Mouse (Mus musculus) liver, adult 2 months (tissue): ENCODE measurements around the gene Zdhhc12. TPM values are rescaled to one million over a fixed set of nuclear protein-coding genes. Genes with fewer than 3 reads are reported as not detected.

Source experiments
- DNase-seq: peaks from one replicate; pipeline ENCODE4 v3.0.0-alpha.2; 2011; ENCODE audit warnings: low read depth, low spot score; ENCODE audit errors: extremely low read depth
- H3K27ac ChIP-seq: fragments of 200-500 bp; replicated peaks from 2 replicates; pipeline ENCODE4 v1.5.1; 2012; ENCODE audit warnings: low read depth, mild to moderate bottlenecking, control low read depth, inconsistent platforms, low read length; ENCODE audit not compliant: insufficient read depth
- H3K27me3 ChIP-seq: fragments of 200-500 bp; 2 replicates; pipeline ENCODE4 v1.6.1; 2012; ENCODE audit warnings: mild to moderate bottlenecking, moderate library complexity, low read length, inconsistent platforms; ENCODE audit not compliant: control insufficient read depth, insufficient read depth
- H3K36me3 ChIP-seq: fragments of 200-500 bp; 2 replicates; pipeline ENCODE4 v1.6.1; 2012; ENCODE audit warnings: low read length, inconsistent platforms; ENCODE audit not compliant: control insufficient read depth, insufficient read depth
- H3K4me1 ChIP-seq: fragments of 200-500 bp; 2 replicates; pipeline ENCODE4 v1.6.1; 2011; ENCODE audit warnings: low read length; ENCODE audit not compliant: control insufficient read depth, insufficient read depth
- H3K4me3 ChIP-seq: fragments of 200-500 bp; 2 replicates; pipeline ENCODE4 v1.5.1; 2011; ENCODE audit warnings: low read depth, mild to moderate bottlenecking, control low read depth, low read length, moderate library complexity; ENCODE audit not compliant: insufficient read depth
- H3K79me2 ChIP-seq: fragments of 200-500 bp; 2 replicates; pipeline ENCODE4 v1.6.1; 2012; ENCODE audit warnings: inconsistent platforms, mild to moderate bottlenecking, low read length, moderate library complexity; ENCODE audit not compliant: control insufficient read depth, insufficient read depth
- H3K9ac ChIP-seq: fragments of 200-500 bp; 2 replicates; pipeline ENCODE4 v1.6.1; 2012; ENCODE audit warnings: low read depth, mild to moderate bottlenecking, control low read depth, inconsistent platforms, low read length
- CTCF ChIP-seq: fragments of 200-500 bp; IDR thresholded peaks from 2 replicates; pipeline ENCODE4 v1.5.1; 2011; ENCODE audit warnings: low read depth, low read length, control low read depth
- POLR2A ChIP-seq: fragments of 200-500 bp; IDR thresholded peaks from 2 replicates; pipeline ENCODE4 v1.6.1; 2011; ENCODE audit warnings: low read length, control low read depth; ENCODE audit not compliant: insufficient read depth; ENCODE audit errors: extremely low read depth
- WGBS: fragments of 180-500 bp; shearing (Covaris S2); methylation state at CpG from one replicate; pipeline ENCODE4 v1.1.7; 2018; 5-methylcytosine and 5-hydroxymethylcytosine counted together
- polyA plus RNA-seq: library from polyadenylated mRNA; depleted of rRNA; stranded (reverse); fragments of >200 nt; gene quantifications from 2 replicates; pipeline ENCODE4 v1.2.3, GENCODE M21; 2012
- total RNA-seq: library from RNA; depleted of rRNA; stranded (reverse); fragments of >200 nt; gene quantifications from 2 replicates; pipeline ENCODE4 v1.2.3, GENCODE M21; 2014

The Zdhhc12 gene
- total and polyA plus RNA-seq, 2 experiments = 16.8 to 53.4 TPM

DNA sequence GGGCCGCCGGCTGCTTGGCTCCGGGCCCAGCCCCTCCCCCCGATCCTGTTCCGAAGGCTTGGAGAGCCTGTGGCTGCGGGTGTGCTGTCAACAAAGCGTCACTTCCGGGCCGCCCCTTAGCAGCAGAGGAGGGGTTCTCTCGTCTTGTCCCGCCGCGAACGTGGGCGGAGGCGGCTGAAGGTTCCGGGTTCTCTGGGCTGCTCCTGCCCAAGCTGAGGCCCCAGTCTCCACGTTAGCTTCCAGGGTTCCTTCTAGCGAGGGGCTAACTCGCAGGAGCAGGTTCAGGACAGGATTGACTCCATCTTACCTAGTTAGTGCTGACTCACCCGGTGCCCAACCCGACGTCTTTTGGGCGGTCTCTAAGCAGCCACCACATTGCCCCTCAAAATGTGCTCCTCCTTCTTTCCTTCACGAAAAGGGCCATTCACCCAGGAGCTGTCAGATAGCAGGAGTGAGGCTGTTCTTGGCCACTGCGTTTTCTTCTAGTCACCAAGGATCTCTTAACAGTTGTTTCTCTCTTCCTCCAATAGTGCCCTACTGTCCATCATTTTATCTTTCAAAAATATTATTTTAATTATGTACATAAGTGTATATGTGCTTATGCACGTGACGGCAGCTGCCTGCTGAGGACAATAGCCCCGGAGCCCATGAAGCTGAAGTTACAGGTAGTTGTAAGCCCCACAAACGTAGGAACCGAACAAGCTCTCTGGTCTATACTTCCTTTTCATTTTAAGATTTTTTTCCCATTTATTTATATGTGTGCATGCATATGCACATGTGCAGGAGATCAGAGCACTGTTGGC is 31.2 kb upstream of the Zdhhc12 start, which contains the start of gene Zer1:
Gene Zer1, minus strand, starts transcription at position 114 of the 803 bp plus-strand sequence.
- Histone ChIP-seq H3K9ac (peak within 1 kb of the TSS; percentile 91), H3K4me3 (peak within 1 kb of the TSS; percentile 84), H3K27me3 (no peaks in the 10 kb centered on the region), H3K4me1 (peaks cover 6% of the 10 kb centered on the region), H3K27ac (peak within 1 kb of the TSS; percentile 77), H3K79me2 (peaks cover 3% of the 10 kb centered on the region; the same call in 1 of the 2 replicates), H3K36me3 (no peaks in the 10 kb centered on the region)
- peak; percentile 89 for DNase-seq
- no peak for TF ChIP-seq CTCF
- peak; percentile 91 for TF ChIP-seq POLR2A
- WGBS = 11% methylated on average over 31 of the region's 31 CpGs

DNA sequence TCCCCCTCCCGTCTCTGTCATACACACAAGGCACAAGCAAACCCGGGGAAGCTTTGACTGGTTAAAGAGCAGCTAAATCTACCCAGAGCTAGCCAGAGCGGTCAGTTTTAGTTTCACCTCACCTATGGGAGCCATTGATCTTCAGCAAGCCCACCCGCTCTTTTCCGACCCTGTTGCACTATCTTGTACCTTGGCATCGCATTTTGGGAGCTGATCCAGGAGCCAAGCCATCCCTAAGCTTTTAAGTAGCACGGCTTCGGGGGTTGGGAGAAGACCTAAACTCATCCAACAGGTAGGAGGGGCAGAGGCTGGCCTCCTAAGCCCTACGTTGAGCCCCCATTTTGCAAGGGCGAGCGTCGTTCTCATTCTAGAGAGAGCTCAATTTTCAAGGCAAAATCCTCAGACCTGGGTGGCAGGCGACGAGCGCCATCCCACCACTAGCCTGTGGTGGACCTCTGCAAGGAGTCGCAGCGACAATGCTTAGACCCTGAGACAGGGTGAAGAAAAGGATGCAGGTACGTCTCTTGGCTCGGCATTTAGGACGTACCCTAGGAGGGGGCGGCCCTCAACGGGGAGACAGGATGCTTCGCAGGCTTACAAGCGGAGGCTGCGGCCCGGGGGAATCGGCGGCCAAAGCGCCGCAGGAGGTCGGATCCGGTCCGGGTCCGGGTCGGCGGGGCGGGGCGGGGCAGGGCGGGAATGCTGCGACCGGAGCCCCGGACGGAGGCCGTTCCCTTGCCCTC is 30.5 kb upstream of the Zdhhc12 start:
- Histone ChIP-seq H3K36me3 (no peaks in the 10 kb centered on the region), H3K27me3 (no peaks in the 10 kb centered on the region), H3K4me3 (peak overlapping the region; percentile 84), H3K27ac (peak overlapping the region; percentile 51), H3K79me2 (peaks cover 3% of the 10 kb centered on the region; the same call in 1 of the 2 replicates), H3K4me1 (peaks cover 6% of the 10 kb centered on the region), H3K9ac (peak overlapping the region; percentile 91)
- 3% methylated on average over 42 of the region's 44 CpGs for WGBS
- TF ChIP-seq POLR2A = no peak
- TF ChIP-seq CTCF = no peak
- no peak for DNase-seq

DNA sequence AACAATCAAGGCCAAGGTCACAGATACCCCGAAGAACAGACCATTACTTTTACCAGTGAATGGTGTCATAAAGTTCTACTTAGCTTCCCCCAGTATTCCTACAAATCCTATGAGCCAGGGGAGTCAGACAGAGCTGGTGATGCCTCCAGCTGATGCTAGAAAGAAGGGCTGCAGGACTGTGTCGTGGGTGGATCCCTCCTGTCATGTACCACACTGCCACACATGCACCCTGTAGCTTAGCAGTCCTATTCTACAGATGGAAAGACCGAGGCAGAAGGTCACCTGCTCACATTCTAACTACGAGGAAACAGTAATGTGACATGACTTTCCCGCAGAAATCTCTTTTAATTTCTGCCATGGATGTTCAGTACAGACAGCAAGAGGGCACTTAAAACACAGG is 29.3 kb upstream of the Zdhhc12 start:
- Histone ChIP-seq H3K27me3 (no peaks in the 10 kb centered on the region), H3K27ac (no peak overlapping the region), H3K36me3 (no peaks in the 10 kb centered on the region), H3K9ac (no peak overlapping the region), H3K79me2 (peaks cover 3% of the 10 kb centered on the region; the same call in 1 of the 2 replicates), H3K4me1 (peaks cover 6% of the 10 kb centered on the region), H3K4me3 (no peak overlapping the region)
- TF ChIP-seq POLR2A (no peak), CTCF (no peak)
- DNase-seq = no peak
- 75% methylated on average over 5 of the region's 5 CpGs for WGBS

DNA sequence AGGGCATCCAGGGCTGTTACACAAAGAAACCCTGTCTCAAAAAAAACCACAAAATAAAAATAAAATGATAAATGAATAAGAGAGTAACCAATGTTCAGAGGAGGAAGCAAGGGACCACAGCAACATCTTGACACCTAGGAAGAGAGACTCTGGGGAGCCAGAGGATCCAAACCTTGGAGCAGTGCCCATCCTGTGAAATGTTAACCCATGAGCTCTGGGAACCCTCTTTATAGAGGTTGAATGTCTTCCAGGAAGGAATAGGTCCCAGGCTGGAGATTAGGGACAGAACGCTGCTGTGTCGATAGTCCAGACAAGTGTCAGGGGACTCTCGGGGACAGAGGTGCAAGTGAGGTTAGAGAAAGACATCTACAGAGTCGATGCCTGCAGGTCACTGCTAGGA is 26.8 kb upstream of the Zdhhc12 start:
- no peak for DNase-seq
- peaks cover 3% of the 10 kb centered on the region; the same call in 1 of the 2 replicates for H3K79me2 ChIP-seq
- H3K27ac ChIP-seq = no peak overlapping the region
- TF ChIP-seq CTCF (no peak), POLR2A (no peak)
- no peaks in the 10 kb centered on the region for H3K27me3 ChIP-seq
- no peaks in the 10 kb centered on the region for H3K36me3 ChIP-seq
- H3K4me1 ChIP-seq = peaks cover 6% of the 10 kb centered on the region
- no peak overlapping the region for H3K4me3 ChIP-seq
- no peak overlapping the region for H3K9ac ChIP-seq
- 66% methylated on average over 4 of the region's 4 CpGs for WGBS

DNA sequence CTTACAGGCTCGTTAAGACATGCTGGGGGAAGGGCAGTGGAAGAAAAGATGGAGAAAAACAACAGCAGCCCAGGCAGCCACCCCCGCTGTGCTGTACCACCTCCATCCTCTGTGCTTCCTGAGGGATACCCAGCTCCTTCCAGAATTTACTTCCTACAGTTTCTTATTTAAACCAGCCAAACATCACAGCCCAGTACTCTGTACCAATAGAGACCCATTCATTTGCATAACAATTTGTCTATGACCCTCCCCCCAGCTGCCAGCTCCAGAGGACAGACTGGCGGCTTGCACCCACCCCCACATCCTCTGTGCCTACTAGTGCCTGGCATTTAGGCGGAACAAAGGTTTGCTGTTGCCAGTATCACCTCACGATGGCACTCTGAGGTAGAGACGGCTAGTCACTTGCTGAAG is 26.2 kb upstream of the Zdhhc12 start:
- no peak overlapping the region for H3K27ac ChIP-seq
- 84% methylated on average over 6 of the region's 6 CpGs for WGBS
- TF ChIP-seq POLR2A (no peak), CTCF (no peak)
- no peak overlapping the region for H3K4me3 ChIP-seq
- no peak overlapping the region for H3K9ac ChIP-seq
- peaks cover 5% of the 10 kb centered on the region for H3K4me1 ChIP-seq
- H3K79me2 ChIP-seq = peaks cover 3% of the 10 kb centered on the region; the same call in 1 of the 2 replicates
- no peaks in the 10 kb centered on the region for H3K27me3 ChIP-seq
- no peak for DNase-seq
- no peaks in the 10 kb centered on the region for H3K36me3 ChIP-seq

DNA sequence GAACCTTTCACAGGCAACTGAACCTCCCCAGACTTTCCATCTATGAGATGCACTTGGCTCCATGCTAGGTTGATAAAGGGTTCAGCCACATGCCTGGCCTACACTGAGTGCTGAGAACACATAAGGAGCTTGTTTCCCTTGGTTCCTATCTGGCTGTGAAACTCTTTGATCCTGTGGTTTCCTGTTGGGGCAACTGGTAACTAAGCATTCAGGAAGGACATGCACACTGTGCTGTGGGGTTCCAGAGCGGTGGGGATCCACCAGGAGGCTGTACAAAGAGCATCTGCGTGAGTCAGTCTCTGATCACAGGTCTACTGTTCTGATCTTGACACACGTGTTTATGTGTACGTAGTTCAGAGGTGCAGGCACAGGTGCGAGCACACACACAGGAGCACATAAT is 19.1 kb upstream of the Zdhhc12 start:
- TF ChIP-seq POLR2A = no peak
- TF ChIP-seq CTCF = no peak
- no peak overlapping the region for H3K27ac ChIP-seq
- WGBS = 91% methylated on average over 5 of the region's 5 CpGs
- H3K36me3 ChIP-seq = peaks cover 2% of the 10 kb centered on the region; the same call in 1 of the 2 replicates
- H3K9ac ChIP-seq = no peak overlapping the region
- H3K4me1 ChIP-seq = no peaks in the 10 kb centered on the region
- no peak for DNase-seq
- no peaks in the 10 kb centered on the region for H3K27me3 ChIP-seq
- H3K4me3 ChIP-seq = no peak overlapping the region
- no peaks in the 10 kb centered on the region for H3K79me2 ChIP-seq
